In the genomic region with DNA sequence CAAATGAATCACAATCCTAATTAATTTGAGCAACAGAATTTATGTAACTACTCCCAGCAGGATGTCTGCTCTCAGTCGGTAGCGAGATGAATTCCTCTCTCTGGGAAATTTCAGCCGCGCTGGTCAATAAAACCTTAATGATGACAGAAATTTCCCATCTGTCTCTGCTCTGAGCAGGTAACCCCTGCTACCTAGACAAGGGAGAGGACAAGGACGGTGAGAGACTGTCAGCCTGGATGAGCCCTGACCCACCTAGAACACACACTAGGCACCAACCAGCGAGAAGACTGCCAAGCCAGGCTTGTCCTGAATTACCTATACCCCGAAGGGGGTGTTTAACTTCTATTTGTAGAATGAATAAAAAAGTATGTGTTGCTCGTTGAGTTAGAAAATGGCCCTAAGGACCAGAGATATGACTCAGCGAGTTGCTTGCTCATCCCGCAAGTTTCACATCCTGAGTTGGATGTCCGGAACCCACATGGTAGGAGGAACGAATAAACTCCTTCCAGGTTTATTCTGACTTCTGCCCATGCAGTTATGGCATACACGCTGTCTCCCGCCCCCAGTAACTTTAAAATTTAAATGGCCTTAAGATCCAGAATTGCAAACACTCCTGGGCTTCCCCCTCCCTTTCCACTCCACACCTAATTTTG, we compare ENCODE assay signal across 8 mouse cellular contexts.
DNase-seq lines count a peak whose midpoint lies in the region; ATAC-seq and TF ChIP-seq lines count a peak whose summit lies in the region.

No protein-coding gene starts in this region.

- H3K4me2 ChIP-seq in limb, embryonic 14.5 days (replicated peaks; ENCODE audit: low read depth, low read length, severe bottlenecking), result peak overlapping the region; percentile 83

- WGBS in limb, embryonic 14.5 days, result 37% methylated on average over 14 of the region's 14 CpGs

- H3K4me3 ChIP-seq in limb, embryonic 14.5 days (replicated peaks; ENCODE audit: low read length), result peak overlapping the region; percentile 45

- H3K27ac ChIP-seq in limb, embryonic 14.5 days (replicated peaks; ENCODE audit: low read depth, low read length), result no peak overlapping the region

- H3K9ac ChIP-seq in limb, embryonic 14.5 days (ENCODE audit: low read depth, low read length, severe bottlenecking), result peak overlapping the region; percentile 64

- TF ChIP-seq POLR2A in limb, embryonic 14.5 days (IDR thresholded peaks at IDR 0.05; ENCODE audit: borderline replicate concordance, extremely low read depth, insufficient read depth, insufficient read length), result no peak

- no peak for ATAC-seq in limb, embryonic 14.5 days (ENCODE audit: low FRiP score, low read depth)

- peaks cover 6% of the 10 kb centered on the region; the same call in 1 of the 2 replicates for H3K4me1 ChIP-seq in limb, embryonic 14.5 days (ENCODE audit: control insufficient read depth, insufficient read depth, low read length)

- no peaks in the 10 kb centered on the region for H3K27me3 ChIP-seq in limb, embryonic 14.5 days (ENCODE audit: control insufficient read depth, insufficient read depth, low read length)

- no peaks in the 10 kb centered on the region for H3K36me3 ChIP-seq in limb, embryonic 14.5 days (ENCODE audit: control insufficient read depth, insufficient read depth, low read length)

- no peaks in the 10 kb centered on the region for H3K9me3 ChIP-seq in limb, embryonic 14.5 days (ENCODE audit: control insufficient read depth, low read length)

- DNase-seq in adrenal gland, adult 8-10 months, result peak; percentile 33
- no peak for DNase-seq in adrenal gland, postnatal 25 days
- DNase-seq in right cerebral cortex, adult 18-20 months, result peak; percentile 67
- no peak for DNase-seq in right cerebral cortex, postnatal 14 days
- DNase-seq in limb, embryonic 14.5 days (ENCODE audit: low spot score), result no peak
- DNase-seq in telencephalon, adult 2 months (ENCODE audit: low read depth, low spot score), result peak; percentile 79
- DNase-seq in gastrocnemius, adult 8-10 months (ENCODE audit: low spot score in 2 of 2), result no peak
- DNase-seq in embryo, embryonic 9.5 days (ENCODE audit: extremely low spot score), result no peak

Comparison
In these comparisons a context has a peak if more than half of its experiments do, and no peak if none do; other contexts are left out.
1. DNase-seq: peak in adrenal gland, adult 8-10 months (single experiment), right cerebral cortex, adult 18-20 months (single experiment) and telencephalon, adult 2 months (single experiment); none in adrenal gland, postnatal 25 days (single experiment), right cerebral cortex, postnatal 14 days (single experiment), limb, embryonic 14.5 days (single experiment), gastrocnemius, adult 8-10 months (0 of 2) and embryo, embryonic 9.5 days (single experiment).